Comparison of ENCODE assay signal across 14 mouse cellular contexts in genomic region chr13:9431441-9431840, GRCm38 (mm10).
"Had no signal": no experiment of that assay in that cellular context is flagged by ENCODE, and none has a peak within 500 bp of the region (broad histone marks: within the 10 kb centered on the region; RNA-seq: fewer than 3 reads in every experiment).

No protein-coding gene starts in this region.

- H3K27ac ChIP-seq: kidney, postnatal 0 days; left cerebral cortex, adult 2 months; liver, embryonic 13.5 days; lung, embryonic 15.5 days; midbrain, embryonic 10.5 days had no signal

- H3K4me3 ChIP-seq: left cerebral cortex, adult 2 months; liver, embryonic 13.5 days; lung, embryonic 15.5 days; midbrain, embryonic 10.5 days had no signal

- H3K4me2 ChIP-seq: liver, embryonic 13.5 days; lung, embryonic 15.5 days had no signal

- H3K36me3 ChIP-seq: liver, embryonic 13.5 days; lung, embryonic 15.5 days had no signal

- ATAC-seq: liver, postnatal 0 days; midbrain, embryonic 16.5 days had no signal

- DNase-seq: kidney, adult 9 months; kidney, postnatal 4 days; liver; liver, embryonic 13.5 days; liver, postnatal 0 days; lung, postnatal 14 days; right cerebral cortex, adult 18-20 months; right cerebral cortex, postnatal 25 days; thymus, postnatal 4 days had no signal

- H3K9me3 ChIP-seq: liver, embryonic 13.5 days; lung, embryonic 15.5 days had no signal

- H3K27me3 ChIP-seq: liver, embryonic 13.5 days; lung, embryonic 15.5 days had no signal

- H3K9ac ChIP-seq: liver, embryonic 13.5 days; liver, postnatal 0 days; lung, embryonic 15.5 days had no signal

- H3K4me1 ChIP-seq: midbrain, embryonic 10.5 days had no signal
